Mouse (Mus musculus) layer of hippocampus, adult 9-10 months (tissue): Measurements from ENCODE around the gene Sc5d.

Source experiments
- DNase-seq: peaks from one replicate; pipeline ENCODE4 v3.0.0; 2022; ENCODE audit warnings: low spot score

Sc5d gene

GRCm38 (mm10) chr9:42264145-42264544 is at the start of gene Sc5d:
TSS of gene Sc5d (minus strand) at chr9:42264256.
- peak; percentile 75 for DNase-seq

- DNase-seq = no peak
These were observed 47.3 kb upstream of the Sc5d start for GRCm38 (mm10) chr9:42311311-42311710.

DNA sequence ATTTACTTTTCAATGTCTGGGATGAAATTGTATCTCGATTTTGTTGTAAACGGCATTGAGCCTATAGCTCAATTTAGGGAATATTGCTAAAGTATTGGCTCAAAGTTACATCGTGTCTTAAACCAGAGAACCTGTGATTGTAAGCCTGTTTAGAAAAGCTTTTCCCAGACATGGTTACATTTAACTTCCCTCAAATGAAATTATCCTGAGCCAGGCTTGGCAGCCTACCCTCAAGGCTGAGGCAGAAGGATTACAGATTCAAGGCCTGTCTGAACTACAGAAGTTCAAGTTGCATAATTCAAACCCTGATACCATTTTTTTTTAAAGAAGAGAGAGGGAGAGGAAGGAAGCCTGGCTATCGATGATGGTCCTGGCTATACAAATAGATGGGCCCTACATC is 39.8 kb upstream of the Sc5d start:
- DNase-seq = no peak

- no peak for DNase-seq
These were observed 37.1 kb upstream of the Sc5d start for GRCm38 (mm10) chr9:42301082-42301633.

DNA sequence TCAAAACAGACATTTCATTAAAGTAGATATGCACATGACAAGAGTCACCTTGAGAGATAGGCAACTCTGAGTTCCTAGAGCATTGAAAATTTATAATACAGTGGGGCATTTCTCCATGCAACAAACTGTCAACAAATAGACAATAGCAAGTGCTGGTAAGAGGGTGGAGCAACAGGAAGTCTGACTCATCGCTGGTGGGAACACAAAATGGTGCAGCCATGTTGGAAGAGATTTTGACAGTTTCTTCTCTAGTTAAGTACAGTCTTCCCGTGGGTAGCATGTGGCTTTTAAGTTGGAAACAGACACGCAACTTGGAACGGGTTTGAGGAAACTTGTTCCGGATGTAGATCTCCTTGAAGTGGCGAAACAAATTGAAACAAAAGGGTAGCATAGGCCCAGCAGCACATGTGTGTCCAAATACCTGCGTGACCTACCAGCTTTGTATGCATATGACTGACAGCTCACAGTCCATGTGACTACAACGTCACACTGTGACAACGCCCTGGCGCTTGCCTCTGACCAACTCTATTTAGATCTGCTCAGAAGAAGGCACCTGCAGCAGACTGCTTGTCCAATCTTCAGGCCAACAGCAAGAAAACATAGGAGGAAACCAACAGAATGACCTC is 32.4 kb upstream of the Sc5d start:
- DNase-seq = no peak

- DNase-seq = no peak
These were observed 30.1 kb upstream of the Sc5d start for GRCm38 (mm10) chr9:42294131-42294530.

- no peak for DNase-seq
These were observed 29.5 kb upstream of the Sc5d start for GRCm38 (mm10) chr9:42293596-42293995.

GRCm38 (mm10) chr9:42293051-42293450 is 29.0 kb upstream of the Sc5d start:
- no peak for DNase-seq

- DNase-seq = no peak
These were observed 15.6 kb upstream of the Sc5d start for GRCm38 (mm10) chr9:42279676-42280075.

DNA sequence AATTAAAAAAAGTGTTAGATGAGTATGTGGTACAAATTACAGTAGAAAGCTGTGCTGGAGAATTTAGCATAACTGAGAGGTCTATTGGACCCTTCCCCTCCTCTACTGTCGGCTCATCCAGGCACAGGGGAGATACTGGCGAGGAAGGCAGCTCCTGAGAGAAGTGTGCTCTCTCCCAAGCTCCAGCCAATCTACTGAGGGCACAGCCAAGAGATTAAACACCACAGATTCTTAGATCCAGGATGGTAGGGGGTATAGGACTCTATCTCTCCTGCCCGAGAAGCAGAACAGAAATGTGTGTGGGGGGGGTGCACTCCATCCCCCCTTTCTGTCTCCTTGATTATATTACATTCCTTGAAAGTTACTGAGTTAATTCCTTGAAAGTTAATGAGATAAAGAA is 14.0 kb upstream of the Sc5d start:
- DNase-seq = no peak

DNA sequence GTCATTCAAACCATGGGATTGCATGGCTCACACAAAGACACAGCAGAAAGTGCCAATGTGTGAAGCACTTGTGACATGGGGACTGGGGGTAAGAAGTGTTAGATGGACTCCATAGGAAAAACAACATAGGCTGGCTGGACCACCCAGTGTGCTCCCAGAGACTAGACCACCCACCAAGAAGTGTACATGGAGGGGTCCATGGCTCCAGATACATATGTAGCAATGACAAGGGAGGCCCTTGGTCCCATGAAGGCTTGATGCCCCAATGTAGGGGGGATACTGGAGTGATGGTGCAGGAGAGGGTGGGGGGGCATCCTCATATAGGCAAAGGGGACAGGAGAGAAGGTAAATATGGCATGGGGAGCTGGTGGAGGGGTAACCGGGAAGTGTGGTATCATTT is 13.6 kb upstream of the Sc5d start:
- no peak for DNase-seq

DNA sequence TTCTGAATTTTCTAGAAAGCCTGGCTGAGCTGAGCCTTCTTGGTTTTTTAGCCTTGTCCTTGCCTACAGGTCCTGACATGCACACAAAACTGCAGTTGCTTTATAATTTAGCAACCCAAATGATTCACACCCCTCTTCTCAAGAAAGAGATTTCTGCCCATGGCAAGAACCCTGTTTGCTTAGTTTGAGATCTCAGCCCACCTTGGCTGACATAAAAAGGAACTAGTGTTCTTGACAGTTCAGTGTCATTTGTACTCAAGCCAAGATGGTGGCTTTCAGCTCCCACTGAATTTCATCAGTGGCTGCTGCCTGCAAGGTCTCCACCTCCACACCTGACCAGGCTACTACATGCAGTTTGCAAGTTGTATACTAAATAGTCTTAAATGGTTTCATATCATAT is 13.1 kb upstream of the Sc5d start:
- no peak for DNase-seq

DNA sequence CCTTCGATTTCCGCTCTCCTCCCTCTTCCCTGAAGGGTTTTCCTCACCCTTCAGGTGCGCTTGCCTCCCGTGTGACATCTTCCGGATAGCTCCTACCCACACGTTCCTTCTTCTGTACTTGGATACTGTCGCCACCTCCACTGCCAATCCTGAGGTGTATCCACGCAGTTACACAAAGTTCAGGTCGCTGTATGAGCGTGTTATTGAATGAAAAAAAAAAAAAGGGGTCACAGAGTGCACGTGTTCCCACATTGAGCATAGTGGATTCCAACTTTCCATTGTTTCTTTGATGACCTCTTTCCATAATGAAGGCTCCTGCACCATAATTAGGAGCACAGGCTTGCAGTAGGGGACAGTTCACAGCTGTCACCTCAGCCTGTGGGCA is 11.7 kb upstream of the Sc5d start:
- DNase-seq = no peak

DNA sequence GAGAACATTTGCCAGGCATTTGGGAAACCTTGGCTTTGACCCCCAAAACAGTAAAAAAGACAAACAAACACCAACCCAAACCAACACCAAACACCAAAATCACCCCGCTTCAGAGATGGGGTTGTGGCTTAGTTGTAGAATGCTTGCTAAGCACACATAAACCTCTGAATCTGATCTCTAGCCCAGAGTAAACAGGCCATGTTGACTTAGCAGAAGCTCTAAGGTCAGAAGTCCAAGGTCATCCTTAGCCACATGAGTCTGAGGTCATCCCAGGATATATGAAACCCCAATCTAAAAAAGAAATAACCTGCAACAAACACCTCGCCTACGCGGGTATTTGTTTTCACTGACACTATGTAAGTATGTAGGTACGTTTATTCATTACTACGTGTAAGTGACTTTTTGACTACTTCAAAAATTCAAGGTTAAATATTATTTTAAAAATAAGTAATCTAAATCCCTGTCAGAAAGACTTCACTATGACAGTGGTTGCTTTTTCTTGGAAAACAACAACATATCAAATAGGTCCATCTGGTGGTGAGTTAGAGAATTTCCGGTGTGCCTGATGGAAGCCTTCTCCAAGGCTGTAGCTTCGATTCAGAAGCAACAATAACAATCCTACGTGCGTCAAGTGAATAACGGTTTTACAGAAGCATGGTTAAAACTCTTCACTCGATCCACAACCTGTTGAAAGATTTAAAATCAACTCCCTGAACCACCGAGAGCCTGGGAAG is 11.1 kb upstream of the Sc5d start:
- no peak for DNase-seq

- DNase-seq = no peak
These were observed 9.7 kb upstream of the Sc5d start for GRCm38 (mm10) chr9:42273682-42274296.

DNA sequence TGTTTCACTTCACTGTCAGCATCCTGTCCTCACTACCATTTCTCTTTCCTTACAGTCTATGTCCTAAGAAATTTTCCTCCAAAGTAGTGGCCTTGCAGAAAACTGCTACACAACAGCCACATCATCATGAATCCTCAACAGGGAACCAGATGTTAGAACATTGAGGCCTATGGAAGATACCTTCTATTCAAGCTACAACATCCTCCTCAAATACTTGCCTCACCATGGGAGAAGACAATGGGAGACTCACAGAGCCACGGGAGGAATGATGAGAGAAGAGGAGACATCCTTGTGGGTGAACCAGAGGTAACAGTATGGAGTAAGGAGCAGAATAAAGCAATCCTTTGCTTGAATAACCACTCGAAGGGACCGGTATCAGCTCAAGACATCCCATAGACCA is 9.1 kb upstream of the Sc5d start:
- DNase-seq = no peak

DNA sequence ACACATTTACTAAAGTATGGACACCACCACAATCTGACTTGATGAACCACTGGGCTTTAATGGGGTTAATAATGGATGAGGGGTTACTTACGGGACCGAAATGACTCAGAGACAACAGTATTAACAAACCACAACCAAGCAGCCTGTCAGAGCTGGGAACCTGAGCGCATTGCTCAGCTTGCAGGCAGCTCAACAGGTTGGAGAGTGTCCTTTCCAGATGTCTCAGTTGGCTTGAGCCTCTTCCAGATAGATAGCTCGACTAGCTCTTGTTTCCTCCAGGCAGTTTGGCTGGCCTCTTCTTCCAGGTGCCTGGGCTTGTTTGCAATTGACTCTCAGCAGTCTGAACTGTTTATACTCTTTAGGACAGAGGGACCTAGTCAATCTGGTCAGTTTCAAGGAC is 8.6 kb upstream of the Sc5d start:
- no peak for DNase-seq

GRCm38 (mm10) chr9:42271456-42271855 is 7.4 kb upstream of the Sc5d start:
- DNase-seq = no peak

GRCm38 (mm10) chr9:42270617-42271016 is 6.6 kb upstream of the Sc5d start:
- DNase-seq = no peak

- DNase-seq = no peak
These were observed 6.0 kb upstream of the Sc5d start for GRCm38 (mm10) chr9:42270081-42270480.

DNA sequence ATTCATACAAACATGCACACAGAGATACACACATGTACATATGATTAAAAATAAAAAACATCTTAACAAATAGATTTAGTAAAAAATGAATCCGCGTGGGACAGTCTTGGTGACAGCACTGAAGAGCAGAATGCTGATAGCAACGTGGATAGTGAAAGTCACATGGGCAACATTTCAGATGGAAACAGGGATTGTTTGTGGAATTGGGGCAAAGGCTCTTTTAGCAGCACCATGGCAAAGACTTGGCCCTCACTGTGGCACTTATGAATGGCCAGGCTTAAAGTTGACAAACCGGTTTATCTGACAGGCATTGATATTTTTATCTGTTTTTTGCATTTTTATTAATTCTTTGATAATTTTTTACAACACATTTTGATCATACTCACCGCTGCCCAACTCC is 4.3 kb upstream of the Sc5d start:
- no peak for DNase-seq

GRCm38 (mm10) chr9:42265309-42265708 is 1.3 kb upstream of the Sc5d start:
- no peak for DNase-seq

- no peak for DNase-seq
These were observed 346 bp downstream of the Sc5d start for GRCm38 (mm10) chr9:42263709-42264111.
